Mouse (Mus musculus): ENCODE results near the gene Mrps18b.
"Not testable (repeated sequence)": the region's sequence is repeated elsewhere in the genome, so short reads cannot be mapped to it uniquely, and the experiment has no call there.

Gene Mrps18b

DNA sequence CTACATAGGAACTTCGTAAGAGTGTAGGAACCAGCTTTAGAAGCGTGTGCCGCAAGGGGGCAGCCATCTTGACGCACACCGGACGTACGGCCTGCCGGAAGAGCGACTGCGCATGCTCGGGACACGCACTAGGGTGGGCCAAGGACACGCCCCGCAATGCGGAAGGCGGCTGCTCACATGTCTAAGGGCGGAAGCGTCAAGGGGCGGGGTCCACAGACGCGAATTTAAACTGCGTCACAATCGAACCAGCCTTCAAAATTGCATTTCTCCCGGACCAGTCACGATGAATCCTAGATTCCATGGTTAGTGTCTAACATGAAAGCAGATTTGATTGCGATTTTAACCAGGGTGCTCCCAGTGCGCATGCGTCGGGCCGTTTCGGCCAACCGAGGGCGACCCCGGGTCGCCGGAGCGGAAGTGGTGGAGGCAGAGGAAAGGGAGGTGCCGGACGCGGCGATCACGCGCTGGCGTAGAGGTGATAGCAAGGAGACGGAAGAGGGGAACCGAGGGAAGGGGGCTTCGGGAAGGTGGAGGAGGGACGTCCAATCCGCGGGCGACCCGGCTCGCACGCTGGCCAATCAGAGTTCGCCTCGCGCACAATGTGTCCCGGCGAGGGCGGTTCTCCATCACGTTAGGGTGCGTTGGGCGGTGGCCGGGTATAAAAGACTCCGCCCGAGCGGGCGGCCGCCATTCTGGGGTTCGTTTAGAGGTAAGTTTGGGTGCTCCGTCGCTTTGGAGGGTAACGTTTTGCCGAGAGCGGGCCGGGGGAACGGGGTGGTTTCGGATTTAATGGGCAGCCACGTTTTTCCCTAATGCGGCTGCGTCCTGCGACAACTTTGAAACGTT is at the start of gene Mrps18b, which contains the start of gene Ppp1r10:
Gene Mrps18b, minus strand, starts transcription at position 93 of the 846 bp plus-strand sequence.
Gene Ppp1r10, plus strand, starts transcription at position 138 of the 846 bp plus-strand sequence.
- peak; percentile 98 to 100 for DNase-seq

DNA sequence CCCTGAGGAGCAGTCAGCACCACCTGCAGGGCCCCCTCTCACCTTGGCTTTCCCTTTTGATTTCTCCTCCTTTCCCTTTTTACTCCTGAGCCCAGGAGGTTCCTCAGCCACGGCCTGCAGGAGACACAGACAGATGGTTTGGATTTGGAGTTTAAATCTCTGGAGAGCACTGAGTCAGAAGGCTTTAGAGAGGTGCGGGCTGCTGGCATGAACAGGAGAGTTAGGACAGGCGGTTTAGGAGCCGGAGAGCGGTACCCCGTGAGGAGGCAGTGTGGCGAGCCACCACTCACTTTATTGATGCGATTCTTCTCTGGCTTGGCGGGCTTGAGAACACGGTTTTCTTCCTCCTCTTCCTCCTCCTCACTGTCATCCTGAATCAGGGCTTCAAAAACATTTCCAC is 47.1 kb upstream of the Mrps18b start:
- no peak for DNase-seq

GRCm38 (mm10) chr17:35958533-35959223 is 42.5 kb upstream of the Mrps18b start:
- no peak for DNase-seq

GRCm38 (mm10) chr17:35954665-35955064 is 38.5 kb upstream of the Mrps18b start:
- DNase-seq: no peak

DNA sequence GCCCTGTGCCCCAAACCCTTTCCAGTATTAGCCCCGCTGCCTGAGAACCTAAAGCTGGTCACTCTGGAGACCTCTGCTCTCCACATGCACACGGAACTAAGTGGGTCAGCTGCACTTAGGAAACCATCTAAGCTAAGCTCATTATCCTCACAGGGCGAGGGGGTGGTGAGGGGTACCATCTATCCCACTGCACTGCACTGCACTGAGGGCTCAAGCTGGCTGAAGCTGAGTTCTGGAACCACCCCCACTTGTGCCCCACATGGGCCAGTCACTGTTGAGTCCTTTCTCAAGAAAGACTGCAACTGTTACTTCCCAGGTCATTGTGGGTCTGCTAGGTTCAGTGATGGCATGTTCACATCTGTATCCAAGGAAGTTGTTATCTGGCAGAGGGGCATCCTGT is 36.4 kb upstream of the Mrps18b start:
- DNase-seq: not testable (repeated sequence)

- DNase-seq: not testable (repeated sequence)
Observed at GRCm38 (mm10) chr17:35950946-35951345, 34.8 kb upstream of the Mrps18b start.

- no peak for DNase-seq
Observed at GRCm38 (mm10) chr17:35939941-35940340, 23.8 kb upstream of the Mrps18b start.

DNA sequence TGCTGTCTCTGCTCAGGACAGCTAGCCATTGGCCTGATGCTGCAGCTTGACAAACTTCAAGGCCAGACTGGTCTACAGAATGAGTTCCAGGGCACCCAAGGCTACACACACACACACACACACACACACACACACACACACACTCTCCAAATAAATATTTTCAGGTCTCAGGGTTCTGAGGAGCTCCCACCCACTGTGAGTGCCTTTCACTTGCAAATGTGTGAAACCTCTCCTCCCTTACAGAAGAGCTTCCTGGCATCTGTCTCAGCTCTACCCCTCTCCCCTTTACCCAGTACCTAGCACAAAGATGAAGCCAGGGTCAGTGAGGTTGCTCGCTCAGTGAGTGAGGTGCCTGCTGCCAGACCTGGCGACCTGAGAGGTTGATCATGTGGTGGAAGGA is 22.9 kb upstream of the Mrps18b start:
- DNase-seq: no peak

GRCm38 (mm10) chr17:35937700-35938348 is 21.6 kb upstream of the Mrps18b start:
- peak; percentile 53 to 57 for DNase-seq

- DNase-seq: not testable (repeated sequence)
Observed at GRCm38 (mm10) chr17:35935763-35936162, 19.6 kb upstream of the Mrps18b start.

- no peak for DNase-seq
Observed at GRCm38 (mm10) chr17:35932608-35933007, 16.4 kb upstream of the Mrps18b start.

DNA sequence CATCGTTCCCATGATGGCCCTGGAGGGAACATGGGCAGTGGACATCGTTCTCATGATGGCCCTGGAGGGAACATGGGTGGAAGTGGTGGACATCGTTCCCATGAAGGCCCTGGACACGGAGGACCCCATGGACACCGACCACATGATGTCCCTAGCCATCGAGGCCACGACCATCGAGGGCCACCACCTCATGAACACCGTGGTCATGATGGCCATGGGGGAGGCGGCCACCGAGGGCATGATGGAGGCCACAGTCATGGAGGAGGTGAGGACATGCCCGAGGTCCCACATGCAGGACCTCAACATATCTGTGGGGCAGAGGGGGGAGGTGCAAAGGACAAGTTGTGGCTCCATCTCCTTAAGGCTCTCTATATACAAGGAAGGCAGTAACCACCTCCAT is 14.4 kb upstream of the Mrps18b start:
- DNase-seq: peak in 1 of 2 experiments; percentile 33

GRCm38 (mm10) chr17:35929534-35929933 is 13.3 kb upstream of the Mrps18b start:
- DNase-seq: no peak

DNA sequence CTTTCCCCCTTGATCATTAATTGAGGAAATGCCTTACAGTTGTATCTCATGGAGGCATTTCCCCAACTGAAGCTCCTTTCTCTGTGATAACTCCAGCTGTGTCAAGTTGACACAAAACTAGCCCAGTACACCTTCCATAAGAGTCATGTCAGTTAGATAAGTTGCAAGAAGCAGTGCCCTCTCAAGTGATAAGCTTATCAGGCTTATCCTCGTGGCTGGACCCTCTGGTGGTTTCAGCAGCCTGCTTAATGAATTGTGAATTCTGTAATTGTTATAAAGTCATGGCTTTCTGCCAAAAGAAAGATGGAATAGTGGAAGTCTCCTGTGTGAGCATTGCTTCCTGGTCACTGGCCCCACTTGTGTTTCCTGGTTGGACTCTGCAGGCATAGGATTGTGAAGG is 11.3 kb upstream of the Mrps18b start:
- DNase-seq: no peak

DNA sequence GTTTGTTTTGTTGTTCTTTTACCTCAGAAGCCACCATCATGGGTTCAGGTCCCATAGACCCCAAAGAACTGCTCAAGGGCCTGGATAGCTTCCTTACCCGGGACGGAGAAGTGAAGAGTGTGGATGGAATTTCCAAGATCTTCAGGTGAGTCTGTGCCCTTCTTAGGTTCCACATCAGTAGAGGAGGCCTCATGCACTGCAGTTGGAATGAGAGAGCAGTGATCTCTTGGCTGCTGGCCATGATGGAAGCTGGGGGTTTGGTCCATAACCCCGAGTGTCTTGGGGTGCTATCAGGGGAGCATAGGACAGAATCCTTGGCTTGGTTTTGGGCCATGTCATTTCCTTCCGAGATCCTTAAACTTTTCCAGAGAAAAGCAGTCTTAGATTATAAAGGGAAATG is 7.1 kb upstream of the Mrps18b start:
- peak; percentile 32 to 41 for DNase-seq

DNA sequence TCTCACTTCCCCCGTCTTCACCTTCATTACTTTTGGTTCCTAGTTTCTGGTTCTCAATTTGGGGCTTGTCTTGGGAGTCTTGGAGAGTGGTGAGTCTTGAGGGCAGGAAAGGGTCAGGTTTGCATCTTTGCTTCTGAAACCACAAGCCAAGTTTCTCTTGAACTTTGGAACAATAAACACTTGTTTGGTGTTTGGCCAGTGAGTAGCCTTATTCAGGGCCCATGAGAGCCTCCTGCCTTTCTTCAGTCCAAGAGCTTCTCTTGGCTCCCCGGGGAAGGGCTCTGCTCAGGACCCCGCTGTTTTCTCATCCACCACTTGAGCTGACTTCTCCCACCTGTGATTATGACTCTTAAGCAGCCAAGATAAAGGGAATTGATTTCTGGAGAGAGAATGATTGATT is 6.4 kb upstream of the Mrps18b start:
- peak in 1 of 2 experiments; percentile 34 for DNase-seq

DNA sequence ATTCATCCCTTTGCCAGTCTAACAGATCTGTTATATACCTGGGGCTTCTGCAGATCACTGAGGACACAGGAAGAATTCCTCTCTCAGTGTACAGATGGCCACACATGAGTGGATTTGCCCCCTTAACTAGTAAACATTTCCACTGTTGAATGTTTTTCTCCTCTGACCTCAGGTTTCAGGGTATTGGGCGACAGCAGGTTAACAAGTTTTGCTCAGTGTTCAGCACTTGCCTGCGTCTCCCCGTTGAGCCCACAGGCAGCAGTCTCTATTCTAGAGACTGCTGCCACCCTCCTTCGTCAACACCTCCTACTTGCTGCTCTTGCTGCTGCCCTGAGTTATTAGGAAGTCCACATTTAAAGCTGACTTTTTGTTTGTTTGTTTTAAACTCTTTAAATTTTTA is 5.5 kb upstream of the Mrps18b start:
- no peak for DNase-seq

DNA sequence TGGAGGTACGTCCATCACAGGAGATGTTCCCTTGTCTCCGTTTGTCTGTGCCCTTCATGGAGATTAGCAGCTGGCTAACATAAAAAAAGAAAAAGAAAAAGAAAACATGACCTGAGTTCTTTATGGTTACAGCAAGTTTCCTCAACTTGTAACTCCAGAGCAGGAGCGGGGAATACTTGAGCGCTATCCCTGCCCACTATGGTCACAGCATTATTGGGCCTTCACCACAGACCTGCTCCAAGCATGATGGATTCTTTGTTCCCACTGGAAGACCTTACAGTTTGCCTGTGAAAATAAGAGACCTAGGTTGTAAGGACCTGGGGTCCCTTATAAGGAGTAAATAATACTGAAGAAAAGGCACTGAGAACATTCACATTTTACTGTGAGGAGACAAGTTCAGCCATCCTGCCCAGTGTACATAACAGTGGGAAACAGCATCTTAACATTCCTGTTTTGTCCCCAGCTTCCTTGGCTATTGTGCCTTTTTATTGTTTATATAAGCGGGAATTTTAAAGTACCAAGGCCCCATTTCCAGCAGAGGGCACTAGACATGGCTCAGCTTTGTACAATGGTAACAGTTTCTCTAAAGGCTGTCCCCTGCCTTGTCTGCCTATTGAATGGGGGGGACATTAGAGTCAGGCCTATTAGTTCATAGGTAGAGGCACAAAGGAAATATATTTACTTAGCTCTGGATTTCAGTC is 4.8 kb upstream of the Mrps18b start:
- DNase-seq: peak; percentile 50

- DNase-seq: peak in 1 of 2 experiments; percentile 37
Observed at GRCm38 (mm10) chr17:35920384-35920783, 4.2 kb upstream of the Mrps18b start.

DNA sequence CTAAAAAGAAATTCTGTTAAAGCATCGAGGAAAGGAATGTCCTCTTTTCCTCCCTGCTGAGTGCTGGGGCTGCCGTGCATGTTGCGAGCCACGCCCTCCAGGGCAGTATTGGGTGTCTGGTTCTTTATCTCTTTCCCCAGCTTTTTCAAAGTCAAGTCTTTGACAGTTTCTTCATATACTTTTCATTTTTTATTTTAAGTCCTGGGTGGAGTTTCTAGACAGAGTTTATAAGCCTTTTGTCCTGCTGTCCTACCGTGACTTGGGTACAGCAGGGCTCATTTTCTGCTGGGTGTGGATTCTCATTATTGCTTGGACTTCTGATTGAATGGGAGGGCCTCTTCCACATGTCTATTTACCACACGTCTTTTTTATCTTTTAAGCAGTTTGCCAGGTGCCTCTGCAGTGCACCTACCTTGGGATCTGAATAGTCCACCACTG is 3.7 kb upstream of the Mrps18b start:
- peak in 1 of 2 experiments; percentile 39 for DNase-seq

GRCm38 (mm10) chr17:35919060-35919715 is 3.0 kb upstream of the Mrps18b start:
- peak; percentile 98 to 99 for DNase-seq
